Mouse (Mus musculus) B cell, adult 2 months (primary cell): Measurements from ENCODE around the gene Mad1l1.

ENCODE experiments used
- DNase-seq, 2 experiments: peaks; one replicate each; pipeline ENCODE4 v3.0.0; 2022

Gene Mad1l1

DNA sequence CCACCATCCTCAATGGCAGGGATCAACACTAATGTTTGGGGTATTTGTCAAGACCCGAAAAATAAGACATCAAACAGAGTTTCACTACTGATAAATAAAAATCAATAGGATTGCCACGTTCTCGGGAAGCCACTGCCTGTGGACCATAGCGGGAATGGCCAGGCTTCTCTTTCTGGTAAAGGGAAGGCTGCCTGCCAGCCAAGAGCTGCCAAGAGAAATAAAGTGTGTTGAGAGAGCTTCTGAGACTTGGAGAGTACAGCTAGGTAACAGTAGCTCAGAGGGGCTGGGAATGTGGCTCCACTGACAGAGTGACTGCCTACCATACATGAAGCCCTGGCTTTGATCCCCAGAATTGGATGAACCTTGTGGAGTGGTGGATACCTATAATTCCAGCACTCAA, 108.4 kb downstream of the Mad1l1 start:
- DNase-seq = no peak

- no peak for DNase-seq
Observed at GRCm38 (mm10) chr5:140210417-140211184, 110.8 kb downstream of the Mad1l1 start.

DNA sequence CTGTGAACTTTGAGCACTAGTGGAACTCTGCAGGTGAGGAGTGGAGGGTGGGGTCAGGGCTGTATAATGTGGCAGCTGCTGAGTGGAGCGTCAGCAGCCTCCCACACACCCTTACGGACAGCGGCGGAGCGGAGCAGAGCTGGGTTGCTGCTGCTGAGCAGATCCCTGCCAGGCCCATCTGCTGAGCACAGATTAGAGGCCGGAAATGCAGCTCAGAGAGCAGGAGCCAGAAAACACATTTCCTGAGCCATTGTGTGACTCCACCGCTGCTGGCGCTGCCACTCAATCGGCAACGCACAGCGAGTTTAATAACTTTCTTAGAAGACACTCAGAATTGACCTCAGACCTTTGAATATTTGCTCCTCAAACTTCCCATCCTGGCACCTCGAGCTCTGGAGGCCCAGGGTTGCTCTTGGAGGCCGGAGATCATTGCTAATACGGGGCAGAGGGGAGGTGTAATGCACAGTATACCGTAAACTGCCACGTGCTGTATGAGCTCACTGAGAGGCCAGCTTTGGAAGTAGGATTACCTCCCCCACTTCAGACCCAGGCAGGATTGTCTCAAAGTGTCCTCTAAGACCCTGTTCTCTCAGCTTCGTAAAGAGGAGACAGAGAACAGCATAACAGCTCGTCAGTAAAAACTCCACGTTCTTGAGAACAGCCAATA, 112.5 kb downstream of the Mad1l1 start:
- DNase-seq = peak; percentile 60 to 64

DNA sequence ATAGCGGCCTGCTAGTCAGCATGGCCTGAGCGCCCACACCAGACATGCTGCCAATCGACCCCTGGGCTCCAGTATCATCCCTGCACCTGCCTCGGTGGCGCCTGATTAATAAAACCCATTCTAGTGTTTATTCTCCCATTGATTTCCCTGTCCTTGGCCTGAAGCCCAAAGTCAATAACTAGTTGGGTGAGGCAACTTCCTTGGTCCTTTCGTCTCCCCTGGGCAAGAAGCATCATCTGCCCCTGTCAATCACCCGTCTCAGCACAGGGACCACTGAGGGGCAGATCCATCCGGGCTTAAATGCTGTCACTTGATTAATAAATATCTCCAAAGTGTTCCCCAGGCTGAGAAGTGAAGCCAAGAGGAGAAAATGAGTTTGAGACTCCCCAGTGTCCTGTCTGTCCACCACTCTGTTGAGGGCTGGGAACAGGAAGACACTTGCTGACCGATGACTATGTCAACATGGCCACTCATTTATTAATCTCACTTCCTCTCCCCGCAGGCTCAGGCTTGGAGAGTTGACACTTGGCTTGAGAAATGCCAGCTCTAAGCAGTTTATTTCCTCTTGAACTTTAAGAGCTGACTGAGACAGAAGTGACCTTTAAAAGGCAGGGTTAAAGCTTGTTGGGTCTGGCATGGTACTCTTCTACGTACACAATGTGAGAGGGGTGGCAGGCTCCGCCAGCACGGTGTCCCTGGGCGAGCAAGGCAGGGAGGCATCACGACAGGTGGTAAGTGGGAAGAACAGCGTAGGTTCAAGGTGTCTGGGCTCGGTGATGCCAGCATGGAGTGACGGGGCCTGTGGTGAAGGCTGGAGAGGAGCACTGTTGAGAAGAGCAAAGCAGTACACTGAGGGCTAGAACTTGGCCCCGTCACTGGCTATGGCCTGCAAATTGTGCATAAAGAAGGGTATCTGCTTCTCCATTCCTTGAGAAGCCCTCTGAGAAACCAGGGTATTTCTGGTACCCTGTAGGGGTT, 114.3 kb downstream of the Mad1l1 start:
- DNase-seq = no peak

DNA sequence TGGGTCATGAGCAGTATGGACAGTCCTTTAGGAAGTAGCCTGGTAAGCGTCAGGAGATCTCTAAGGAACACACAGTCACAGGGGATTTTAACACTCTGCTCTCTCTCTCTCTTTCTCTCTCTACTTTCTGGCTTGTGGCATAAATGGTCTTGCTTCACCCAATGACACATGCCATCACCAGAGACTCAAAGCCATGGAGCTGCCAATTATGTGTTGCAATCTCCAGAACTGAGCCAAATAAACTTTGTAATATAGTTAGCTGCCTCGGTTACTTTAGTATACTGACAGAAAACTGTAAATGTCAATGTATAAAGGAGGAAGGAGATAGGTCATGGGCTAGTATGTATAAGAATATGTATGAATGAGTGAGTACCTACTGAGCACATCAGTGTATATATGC, 115.4 kb downstream of the Mad1l1 start:
- DNase-seq = no peak

DNA sequence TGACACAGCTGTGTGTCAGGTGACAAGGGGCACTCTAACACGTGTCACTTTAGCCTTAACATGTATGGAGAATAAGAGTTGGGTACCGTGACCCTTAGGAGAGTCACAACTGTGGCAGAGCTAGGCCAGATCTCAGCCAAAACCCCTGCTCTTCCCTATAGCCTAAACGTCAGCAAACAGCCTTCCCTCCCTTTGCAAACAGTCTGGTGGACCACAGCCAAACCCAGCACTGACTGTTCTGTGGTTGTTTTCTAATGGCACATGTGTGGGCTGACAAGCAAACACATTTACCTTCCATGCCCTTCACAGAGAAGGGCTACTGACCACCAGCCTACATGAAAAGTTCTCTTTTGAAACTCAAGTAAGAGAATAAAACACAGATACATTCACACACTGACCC, 116.9 kb downstream of the Mad1l1 start:
- no peak for DNase-seq

GRCm38 (mm10) chr5:140204037-140204436, 117.3 kb downstream of the Mad1l1 start:
- no peak for DNase-seq

DNA sequence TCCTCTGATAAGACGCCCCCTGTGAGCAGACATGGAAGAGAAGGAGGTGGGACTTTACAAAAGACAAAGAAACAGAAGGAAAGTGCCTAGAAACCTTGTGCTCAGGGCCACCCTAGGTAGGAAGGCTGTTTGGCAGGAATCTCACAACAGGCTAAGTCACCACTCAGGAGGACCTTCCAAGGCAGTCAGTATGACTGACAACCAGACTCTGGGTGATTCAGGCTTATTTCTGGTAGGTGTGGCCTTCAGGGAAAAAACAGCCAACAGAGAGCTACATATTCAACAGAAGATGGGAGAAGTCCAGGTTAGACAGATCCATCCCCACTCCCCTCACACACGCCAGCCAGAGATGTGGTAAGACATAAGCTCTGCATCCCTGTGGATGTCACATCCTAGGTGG, 118.9 kb downstream of the Mad1l1 start:
- DNase-seq = no peak

DNA sequence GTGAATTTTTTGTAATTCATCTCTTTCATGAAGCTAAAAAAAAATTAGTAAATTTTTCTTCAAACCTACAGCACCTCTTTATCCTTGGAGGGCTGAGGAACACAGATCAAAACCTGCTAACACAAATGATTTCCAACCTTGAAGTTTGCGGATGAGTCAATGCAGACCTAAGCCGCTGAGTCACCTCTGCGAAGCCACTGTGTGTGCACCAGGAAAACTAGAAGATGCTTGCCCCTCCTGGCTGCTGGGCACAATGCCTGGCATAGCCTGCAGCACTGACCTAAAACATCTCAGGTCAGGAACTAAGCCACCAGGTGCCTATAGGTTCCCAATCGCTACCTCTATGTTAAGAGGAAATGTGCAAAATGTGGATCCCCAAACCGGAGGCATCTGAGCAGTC, 119.8 kb downstream of the Mad1l1 start:
- DNase-seq = no peak

- no peak for DNase-seq
Observed at GRCm38 (mm10) chr5:140201109-140201508, 120.2 kb downstream of the Mad1l1 start.

DNA sequence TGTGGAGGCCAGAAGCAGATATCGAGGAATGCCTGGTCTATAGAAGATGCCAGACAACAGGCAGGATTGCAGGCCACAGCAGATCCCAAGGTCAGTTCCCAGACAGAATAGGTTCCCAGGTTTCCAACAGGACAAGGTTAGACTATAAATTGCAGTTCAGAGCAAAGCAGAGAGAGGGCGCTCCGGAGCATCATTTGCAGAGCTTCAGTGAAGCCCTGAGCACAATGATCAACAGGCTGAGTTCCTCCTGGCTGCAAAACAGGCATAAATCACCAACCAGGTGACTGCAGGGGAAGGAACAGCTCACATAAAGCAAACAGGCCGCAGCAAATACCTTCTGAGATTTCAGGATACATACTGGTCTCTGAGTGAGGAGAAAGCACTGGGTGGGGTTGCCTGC, 123.6 kb downstream of the Mad1l1 start:
- peak; percentile 80 to 82 for DNase-seq

DNA sequence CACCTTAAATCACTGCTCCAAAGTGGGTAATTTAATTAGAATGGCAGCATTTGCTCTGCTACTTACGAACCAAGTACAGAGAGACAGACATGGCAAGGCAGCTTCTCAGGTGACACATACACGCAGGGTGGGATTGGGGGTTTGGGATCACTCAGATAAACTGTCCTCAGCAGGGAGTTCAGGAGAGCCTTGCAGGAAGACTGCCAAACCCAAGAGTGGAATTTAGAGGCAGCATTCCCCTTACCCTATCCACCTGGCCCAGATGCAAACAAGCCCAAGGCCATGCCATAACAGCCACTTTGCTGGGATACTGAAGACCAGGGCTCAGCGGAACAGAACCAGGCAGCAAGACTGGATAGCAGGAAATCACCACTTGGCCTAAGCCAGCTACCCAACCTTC, 124.9 kb downstream of the Mad1l1 start:
- DNase-seq = no peak

- DNase-seq = no peak
Observed at GRCm38 (mm10) chr5:140194173-140194572, 127.2 kb downstream of the Mad1l1 start.

- DNase-seq = no peak
Observed at GRCm38 (mm10) chr5:140191539-140191938, 129.8 kb downstream of the Mad1l1 start.

DNA sequence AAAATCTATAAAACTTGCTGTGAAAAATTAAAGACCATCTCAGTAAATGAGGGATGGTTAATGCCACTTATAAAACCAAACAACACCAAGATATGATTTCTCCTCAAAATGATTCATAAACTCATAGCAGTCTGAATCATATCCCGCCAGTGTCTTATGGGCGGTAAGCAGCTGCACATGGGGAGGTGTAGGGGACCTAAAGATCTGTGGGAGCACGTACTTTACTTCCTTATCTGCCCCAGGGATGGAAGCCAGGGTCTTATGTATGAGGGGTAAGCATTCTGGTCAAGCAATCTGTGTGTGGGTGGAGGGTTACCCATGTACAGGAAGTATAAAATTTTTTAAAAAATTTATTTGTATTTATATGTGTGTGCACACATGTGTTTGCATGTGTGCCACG, 135.0 kb downstream of the Mad1l1 start:
- no peak for DNase-seq

DNA sequence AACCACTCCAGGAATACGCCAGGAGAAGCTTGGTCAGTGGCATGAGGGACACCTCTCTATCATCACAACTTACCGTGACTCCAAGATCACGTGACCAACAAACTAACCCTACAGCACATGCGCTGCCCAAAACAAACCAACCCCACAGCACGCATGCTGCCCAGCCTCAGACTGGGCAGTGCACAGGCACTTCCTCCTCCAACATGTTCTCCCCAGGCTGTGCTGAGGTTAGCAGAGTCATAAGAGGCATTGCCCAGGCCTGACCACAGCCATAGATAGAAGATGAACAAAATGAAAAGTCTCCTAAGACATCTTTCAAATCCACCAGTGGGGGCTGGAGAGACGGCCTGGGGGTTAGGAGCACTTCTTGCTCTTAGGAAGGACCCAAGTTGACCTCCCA, 135.6 kb downstream of the Mad1l1 start:
- DNase-seq = no peak

GRCm38 (mm10) chr5:140183387-140183786, 138.0 kb downstream of the Mad1l1 start:
- DNase-seq = no peak

- DNase-seq = no peak
Observed at GRCm38 (mm10) chr5:140182351-140182750, 139.0 kb downstream of the Mad1l1 start.

GRCm38 (mm10) chr5:140180016-140180415, 141.3 kb downstream of the Mad1l1 start:
- DNase-seq = no peak

- no peak for DNase-seq
Observed at GRCm38 (mm10) chr5:140178058-140178690, 143.2 kb downstream of the Mad1l1 start.

DNA sequence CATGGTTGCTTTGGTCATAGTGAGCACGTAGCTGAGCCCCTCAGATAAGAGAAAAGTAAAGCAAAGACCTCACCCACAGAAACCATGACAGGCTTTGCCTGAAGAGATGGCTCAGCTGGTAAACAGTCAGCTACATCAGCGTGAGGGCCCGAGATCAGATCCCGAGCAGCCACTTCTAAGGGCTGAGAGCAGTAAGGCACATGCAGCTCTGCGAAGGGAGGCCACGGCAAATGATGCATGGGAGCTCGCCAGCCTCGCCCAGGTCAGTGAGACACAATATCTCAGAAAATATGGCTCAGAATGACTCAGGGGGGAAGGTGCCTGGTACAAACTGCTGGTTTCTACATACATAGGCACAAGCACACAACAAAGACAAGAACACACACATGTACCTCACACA, 143.8 kb downstream of the Mad1l1 start:
- DNase-seq = no peak

- DNase-seq = no peak
Observed at GRCm38 (mm10) chr5:140176370-140176769, 145.0 kb downstream of the Mad1l1 start.
